In genomic region chr8:122845662-122846061, GRCm38 (mm10) we compare ENCODE assay signal across 12 mouse cellular contexts. TPM values are rescaled to one million over a fixed set of nuclear protein-coding genes. Genes with fewer than 3 reads are reported as not detected.
A peak's percentile ranks its signal among the peaks of the same experiment; 100 is the strongest.
DNase-seq lines count a peak whose midpoint lies in the region; ATAC-seq and TF ChIP-seq lines count a peak whose summit lies in the region.
"Had no signal": no experiment of that assay in that cellular context is flagged by ENCODE, and none has a peak within 500 bp of the region (broad histone marks: within the 10 kb centered on the region; RNA-seq: fewer than 3 reads in every experiment).

No protein-coding gene starts in this region.

- H3K4me3 ChIP-seq in lung, embryonic 14.5 days (ENCODE audit: low read depth, low read length) = no peak overlapping the region

- H3K9me3 ChIP-seq in lung, embryonic 14.5 days (ENCODE audit: low read depth, low read length) = no peaks in the 10 kb centered on the region

- H3K27me3 ChIP-seq in lung, embryonic 14.5 days (ENCODE audit: insufficient read depth, low read length) = no peaks in the 10 kb centered on the region

- WGBS in lung, embryonic 14.5 days = 55% methylated on average over 4 of the region's 4 CpGs

- no peaks in the 10 kb centered on the region; the same call in 1 of the 2 replicates for H3K4me1 ChIP-seq in lung, embryonic 14.5 days (ENCODE audit: insufficient read depth)

- no peak overlapping the region for H3K4me2 ChIP-seq in lung, embryonic 14.5 days
- H3K4me2 ChIP-seq: liver, embryonic 11.5 days had no signal

- H3K36me3 ChIP-seq in lung, embryonic 14.5 days (ENCODE audit: insufficient read depth) = no peaks in the 10 kb centered on the region

- H3K9ac ChIP-seq in lung, embryonic 14.5 days = no peak overlapping the region
- H3K9ac ChIP-seq: forebrain, postnatal 0 days had no signal

- 0 out of 2 replicates have a peak, but pooled peaks have one; percentile 6 for ATAC-seq in lung, embryonic 14.5 days (ENCODE audit: insufficient read depth)
- ATAC-seq: forebrain, postnatal 0 days had no signal

- no peak overlapping the region for H3K27ac ChIP-seq in lung, embryonic 14.5 days (ENCODE audit: low read depth)

- no peak for TF ChIP-seq CTCF in lung, embryonic 14.5 days (IDR thresholded peaks at IDR 0.05; ENCODE audit: low read depth)

- DNase-seq in heart, postnatal 10 days = peak; percentile 47 to 63
- no peak for DNase-seq in heart, adult 18-20 months
- DNase-seq in lung, embryonic 14.5 days = peak; percentile 78
- no peak for DNase-seq in lung, postnatal 25 days (ENCODE audit: low spot score)
- DNase-seq in NIH3T3 (ENCODE audit: low read depth) = peak; percentile 71
- DNase-seq in lung, postnatal 4 days = peak; percentile 25 to 48
- DNase-seq in thymus, postnatal 25 days = no peak
- DNase-seq in B cell, adult 2 months = no peak
- DNase-seq: forebrain, postnatal 0 days; right cerebral cortex, adult 18-20 months had no signal

- intact Hi-C loops in heart, postnatal 10 days (cut with DNase I) = no loop called here

RNA-seq across cellular contexts. Expression of gene Cdh15, which starts 2.1 kb away (rescaled TPM):
- total RNA-seq in heart, postnatal 10 days (2021) = under 1 TPM in 1 of 2 experiments, not detected in 1; 0.10 TPM
- not detected for total RNA-seq in heart, adult 18-20 months (2021)
- 0.07 TPM in 1 of 2 replicates, not detected in the other for polyA plus RNA-seq in lung, embryonic 14.5 days (2014; fragmentation: Nextera tagmentation; extraction: Ambion mirVana)
- polyA plus RNA-seq: gonadal fat pad, adult 2 months had no signal

Comparison
In these comparisons a context has a peak if more than half of its experiments do, and no peak if none do; other contexts are left out.
1. DNase-seq: peak in heart, postnatal 10 days (2 of 2), lung, embryonic 14.5 days (single experiment), NIH3T3 (single experiment) and lung, postnatal 4 days (2 of 2); none in heart, adult 18-20 months (0 of 2), lung, postnatal 25 days (single experiment), thymus, postnatal 25 days (single experiment) and B cell, adult 2 months (0 of 2).